Mouse (Mus musculus) kidney, embryonic 14.5 days (tissue): ENCODE measurements at regions not wholly inside any gene's neighbourhood (a gene's known extent, or its start where the extent isn't known, plus 50 kb on each side); places are given as distances from the start of the nearest gene placed in this dataset.

ENCODE experiments used
- ATAC-seq: fragments of 200-750 bp; cut with Nextera tagmentation; 2 replicates; pipeline ENCODE4 v1.8.0; 2017; ENCODE audit warnings: moderate number of reproducible peaks, mild to moderate bottlenecking, moderate TSS enrichment, moderate library complexity; ENCODE audit not compliant: low FRiP score, low TSS enrichment
- H3K27ac ChIP-seq: fragments of 300-500 bp; sonication (generic); 2 replicates; pipeline ENCODE4 v1.5.1; 2014; ENCODE audit warnings: low read depth, mild to moderate bottlenecking, low read length, moderate library complexity, mixed read lengths
- H3K27me3 ChIP-seq: fragments of 300-500 bp; sonication (generic); 2 replicates; pipeline ENCODE4 v1.6.1; 2014; ENCODE audit warnings: mild to moderate bottlenecking, low read length; ENCODE audit not compliant: control insufficient read depth, insufficient read depth
- H3K36me3 ChIP-seq: fragments of 300-500 bp; sonication (generic); 2 replicates; pipeline ENCODE4 v1.6.1; 2014; ENCODE audit warnings: low read length, mixed read lengths; ENCODE audit not compliant: control insufficient read depth, insufficient read depth
- H3K4me1 ChIP-seq: fragments of 300-500 bp; sonication (generic); 2 replicates; pipeline ENCODE4 v1.6.1; 2014; ENCODE audit warnings: low read length, mixed read lengths; ENCODE audit not compliant: control insufficient read depth, insufficient read depth
- H3K4me2 ChIP-seq: fragments of 300-500 bp; sonication (generic); replicated peaks from 2 replicates; pipeline ENCODE4 v1.6.1; 2014; ENCODE audit warnings: low read depth, mild to moderate bottlenecking, low read length
- H3K4me3 ChIP-seq: fragments of 300-500 bp; sonication (generic); 2 replicates; pipeline ENCODE4 v1.5.1; 2014; ENCODE audit warnings: mild to moderate bottlenecking, low read length
- H3K9ac ChIP-seq: fragments of 300-500 bp; sonication (generic); 2 replicates; pipeline ENCODE4 v1.6.1; 2014; ENCODE audit warnings: low read depth, mild to moderate bottlenecking, low read length, moderate library complexity
- H3K9me3 ChIP-seq: fragments of 300-500 bp; sonication (generic); 2 replicates; pipeline ENCODE4 v1.6.1; 2016; ENCODE audit warnings: low read length; ENCODE audit not compliant: control insufficient read depth
- WGBS: fragments of 180-500 bp; shearing (Covaris S2); extraction: QIAGEN DNeasy Blood & Tissue Kit; methylation state at CpG from one replicate; pipeline ENCODE4 v1.1.7; 2014; 5-methylcytosine and 5-hydroxymethylcytosine counted together

GRCm38 (mm10) chr10:118753061-118753775, 116.8 kb downstream of the Dyrk2 start:
- Histone ChIP-seq H3K4me3 (no peak overlapping the region), H3K27me3 (no peaks in the 10 kb centered on the region), H3K4me1 (no peaks in the 10 kb centered on the region), H3K4me2 (no peak overlapping the region), H3K27ac (no peak overlapping the region), H3K9me3 (no peaks in the 10 kb centered on the region), H3K36me3 (no peaks in the 10 kb centered on the region), H3K9ac (no peak overlapping the region)
- 82% methylated on average over 5 of the region's 5 CpGs for WGBS
- ATAC-seq: no peak

- H3K4me3 ChIP-seq: no peak overlapping the region
- no peaks in the 10 kb centered on the region for H3K36me3 ChIP-seq
- 96% methylated on average over 13 of the region's 13 CpGs for WGBS
- H3K27me3 ChIP-seq: no peaks in the 10 kb centered on the region
- no peak overlapping the region for H3K27ac ChIP-seq
- H3K9me3 ChIP-seq: no peaks in the 10 kb centered on the region
- ATAC-seq: no peak
- no peak overlapping the region for H3K4me2 ChIP-seq
- no peak overlapping the region for H3K9ac ChIP-seq
- no peaks in the 10 kb centered on the region for H3K4me1 ChIP-seq
Measured at GRCm38 (mm10) chr10:118754791-118755190, 115.2 kb downstream of the Dyrk2 start.

GRCm38 (mm10) chr10:118758825-118759471, 111.1 kb downstream of the Dyrk2 start:
- Histone ChIP-seq H3K36me3 (no peaks in the 10 kb centered on the region), H3K4me2 (no peak overlapping the region), H3K9me3 (no peaks in the 10 kb centered on the region), H3K9ac (no peak overlapping the region), H3K4me1 (no peaks in the 10 kb centered on the region), H3K4me3 (no peak overlapping the region), H3K27ac (no peak overlapping the region), H3K27me3 (no peaks in the 10 kb centered on the region)
- no peak for ATAC-seq
- WGBS: 84% methylated on average over 18 of the region's 18 CpGs

- WGBS: 64% methylated on average over 8 of the region's 8 CpGs
- ATAC-seq: no peak
Measured at GRCm38 (mm10) chr10:118760441-118760840, 109.6 kb downstream of the Dyrk2 start.

GRCm38 (mm10) chr10:118761101-118761868, 108.7 kb downstream of the Dyrk2 start:
- H3K4me3 ChIP-seq: no peak overlapping the region
- H3K4me1 ChIP-seq: peaks cover 6% of the 10 kb centered on the region; the same call in 1 of the 2 replicates
- no peak overlapping the region for H3K9ac ChIP-seq
- H3K27ac ChIP-seq: no peak overlapping the region
- no peaks in the 10 kb centered on the region for H3K27me3 ChIP-seq
- no peak for ATAC-seq
- no peak overlapping the region for H3K4me2 ChIP-seq
- H3K36me3 ChIP-seq: no peaks in the 10 kb centered on the region
- WGBS: 57% methylated on average over 10 of the region's 10 CpGs
- no peaks in the 10 kb centered on the region for H3K9me3 ChIP-seq

More at GRCm38 (mm10) chr10:118760441-118760840, 109.6 kb downstream of the Dyrk2 start:
- Histone ChIP-seq H3K4me2 (no peak overlapping the region), H3K9me3 (no peaks in the 10 kb centered on the region), H3K4me1 (no peaks in the 10 kb centered on the region), H3K36me3 (no peaks in the 10 kb centered on the region), H3K4me3 (no peak overlapping the region), H3K27me3 (no peaks in the 10 kb centered on the region), H3K9ac (no peak overlapping the region), H3K27ac (no peak overlapping the region)

- no peaks in the 10 kb centered on the region for H3K27me3 ChIP-seq
- H3K4me1 ChIP-seq: peaks cover 6% of the 10 kb centered on the region; the same call in 1 of the 2 replicates
- 94% methylated on average over 9 of the region's 9 CpGs for WGBS
- H3K9ac ChIP-seq: no peak overlapping the region
- no peaks in the 10 kb centered on the region for H3K9me3 ChIP-seq
- H3K36me3 ChIP-seq: no peaks in the 10 kb centered on the region
- no peak for ATAC-seq
- H3K27ac ChIP-seq: no peak overlapping the region
- H3K4me3 ChIP-seq: no peak overlapping the region
- H3K4me2 ChIP-seq: no peak overlapping the region
Measured at GRCm38 (mm10) chr10:118765051-118765450, 105.0 kb downstream of the Dyrk2 start.

GRCm38 (mm10) chr10:118765544-118766441, 104.2 kb downstream of the Dyrk2 start:
- H3K4me3 ChIP-seq: no peak overlapping the region
- no peaks in the 10 kb centered on the region for H3K36me3 ChIP-seq
- H3K27me3 ChIP-seq: no peaks in the 10 kb centered on the region
- H3K9ac ChIP-seq: no peak overlapping the region
- WGBS: 39% methylated on average over 14 of the region's 14 CpGs
- peaks cover 6% of the 10 kb centered on the region; the same call in 1 of the 2 replicates for H3K4me1 ChIP-seq
- no peaks in the 10 kb centered on the region for H3K9me3 ChIP-seq
- 0 out of 2 replicates have a peak, but pooled peaks have one; percentile 56 for ATAC-seq
- H3K4me2 ChIP-seq: no peak overlapping the region
- H3K27ac ChIP-seq: no peak overlapping the region

- Histone ChIP-seq H3K36me3 (no peaks in the 10 kb centered on the region), H3K27me3 (no peaks in the 10 kb centered on the region), H3K4me1 (peaks cover 6% of the 10 kb centered on the region; the same call in 1 of the 2 replicates), H3K27ac (no peak overlapping the region), H3K9me3 (no peaks in the 10 kb centered on the region), H3K4me2 (no peak overlapping the region), H3K9ac (no peak overlapping the region), H3K4me3 (no peak overlapping the region)
- no peak for ATAC-seq
- 79% methylated on average over 7 of the region's 7 CpGs for WGBS
Measured at GRCm38 (mm10) chr10:118766826-118767225, 103.2 kb downstream of the Dyrk2 start.
